Mouse (Mus musculus) lung, embryonic 16.5 days (tissue): ENCODE data around the gene Rps6. TPM values are rescaled to one million over a fixed set of nuclear protein-coding genes. Genes with fewer than 3 reads are reported as not detected.
"Not testable (repeated sequence)": the region's sequence is repeated elsewhere in the genome, so short reads cannot be mapped to it uniquely, and the experiment has no call there.

Source experiments
- ATAC-seq: fragments of 200-750 bp; cut with Nextera tagmentation; 2 replicates; pipeline ENCODE4 v1.8.0; 2017; ENCODE audit warnings: low read depth, mild to moderate bottlenecking, moderate library complexity
- H3K27ac ChIP-seq: fragments of 300-500 bp; sonication (generic); 2 replicates; pipeline ENCODE4 v1.5.1; 2014; ENCODE audit warnings: mild to moderate bottlenecking, control low read depth, low read length
- H3K27me3 ChIP-seq: fragments of 300-500 bp; sonication (generic); 2 replicates; pipeline ENCODE4 v1.6.1; 2014; ENCODE audit warnings: low read depth, low read length, mixed read lengths; ENCODE audit not compliant: control insufficient read depth, insufficient read depth
- H3K36me3 ChIP-seq: fragments of 300-500 bp; sonication (generic); 2 replicates; pipeline ENCODE4 v1.6.1; 2014; ENCODE audit warnings: low read length; ENCODE audit not compliant: control insufficient read depth, insufficient read depth
- H3K4me1 ChIP-seq: fragments of 300-500 bp; sonication (generic); replicated peaks from 2 replicates; pipeline ENCODE4 v1.6.1; 2014; ENCODE audit warnings: low read length, mixed read lengths; ENCODE audit not compliant: control insufficient read depth, insufficient read depth
- H3K4me2 ChIP-seq: fragments of 300-500 bp; sonication (generic); 2 replicates; pipeline ENCODE4 v1.6.1; 2014; ENCODE audit warnings: low read depth, low read length, control low read depth
- H3K4me3 ChIP-seq: fragments of 300-500 bp; sonication (generic); 2 replicates; pipeline ENCODE4 v1.5.1; 2014; ENCODE audit warnings: mild to moderate bottlenecking, low read length, control low read depth
- H3K9ac ChIP-seq: fragments of 300-500 bp; sonication (generic); 2 replicates; pipeline ENCODE4 v1.6.1; 2014; ENCODE audit warnings: low read length, control low read depth
- H3K9me3 ChIP-seq: fragments of 300-500 bp; sonication (generic); 2 replicates; pipeline ENCODE4 v1.6.1; 2016; ENCODE audit warnings: low read length; ENCODE audit not compliant: control insufficient read depth
- WGBS: fragments of 180-500 bp; shearing (Covaris S2); extraction: QIAGEN DNeasy Blood & Tissue Kit; methylation state at CpG from one replicate; pipeline ENCODE4 v1.1.7; 2014; 5-methylcytosine and 5-hydroxymethylcytosine counted together
- polyA plus RNA-seq: library from polyadenylated mRNA; unstranded; fragments of >200 nt; fragmentation: Nextera tagmentation; extraction: Ambion mirVana; gene quantifications from 2 replicates; pipeline ENCODE4 v1.2.1, GENCODE M21; 2015

The Rps6 gene
- polyA plus RNA-seq, 1 experiment from 2014 or later: 723 TPM

DNA sequence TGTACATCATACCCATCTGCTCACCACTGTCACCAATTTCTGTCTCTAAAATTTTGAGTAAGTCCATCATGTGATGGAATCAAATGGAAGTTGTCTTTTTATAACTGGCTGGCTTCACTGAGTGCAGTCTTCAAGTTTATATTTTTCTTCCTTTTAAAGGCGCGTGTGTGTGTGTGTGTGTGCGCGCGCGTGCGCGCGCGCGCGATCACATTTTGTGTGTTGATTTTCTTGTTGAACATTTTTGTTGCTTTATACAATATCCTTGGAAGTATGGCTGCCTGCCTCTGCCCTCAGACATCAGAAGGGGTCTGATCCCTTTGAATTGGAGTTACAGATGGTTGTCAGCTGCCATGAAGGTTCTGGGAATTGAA lies 843 bp upstream of the Rps6 start:
- Histone ChIP-seq H3K9me3 (no peaks in the 10 kb centered on the region), H3K4me3 (peak overlapping the region; percentile 83), H3K27me3 (no peaks in the 10 kb centered on the region), H3K4me1 (peaks cover 16% of the 10 kb centered on the region), H3K36me3 (peaks cover 22% of the 10 kb centered on the region), H3K4me2 (peak overlapping the region; percentile 89), H3K27ac (peak overlapping the region; percentile 83; the same call in 1 of the 2 replicates), H3K9ac (peak overlapping the region; percentile 79)
- WGBS: 49% methylated on average over 12 of the region's 12 CpGs
- no peak for ATAC-seq

- Histone ChIP-seq H3K9ac (peak overlapping the region; percentile 100), H3K4me2 (peak overlapping the region; percentile 67), H3K4me1 (peaks cover 16% of the 10 kb centered on the region), H3K9me3 (no peaks in the 10 kb centered on the region), H3K27ac (peak overlapping the region; percentile 95), H3K27me3 (no peaks in the 10 kb centered on the region), H3K36me3 (peaks cover 31% of the 10 kb centered on the region), H3K4me3 (peak overlapping the region; percentile 83)
- ATAC-seq: no peak
- under 1% methylated on average over 50 of the region's 50 CpGs for WGBS
Observed at GRCm38 (mm10) chr4:86856304-86857112, 704 bp downstream of the Rps6 start.

DNA sequence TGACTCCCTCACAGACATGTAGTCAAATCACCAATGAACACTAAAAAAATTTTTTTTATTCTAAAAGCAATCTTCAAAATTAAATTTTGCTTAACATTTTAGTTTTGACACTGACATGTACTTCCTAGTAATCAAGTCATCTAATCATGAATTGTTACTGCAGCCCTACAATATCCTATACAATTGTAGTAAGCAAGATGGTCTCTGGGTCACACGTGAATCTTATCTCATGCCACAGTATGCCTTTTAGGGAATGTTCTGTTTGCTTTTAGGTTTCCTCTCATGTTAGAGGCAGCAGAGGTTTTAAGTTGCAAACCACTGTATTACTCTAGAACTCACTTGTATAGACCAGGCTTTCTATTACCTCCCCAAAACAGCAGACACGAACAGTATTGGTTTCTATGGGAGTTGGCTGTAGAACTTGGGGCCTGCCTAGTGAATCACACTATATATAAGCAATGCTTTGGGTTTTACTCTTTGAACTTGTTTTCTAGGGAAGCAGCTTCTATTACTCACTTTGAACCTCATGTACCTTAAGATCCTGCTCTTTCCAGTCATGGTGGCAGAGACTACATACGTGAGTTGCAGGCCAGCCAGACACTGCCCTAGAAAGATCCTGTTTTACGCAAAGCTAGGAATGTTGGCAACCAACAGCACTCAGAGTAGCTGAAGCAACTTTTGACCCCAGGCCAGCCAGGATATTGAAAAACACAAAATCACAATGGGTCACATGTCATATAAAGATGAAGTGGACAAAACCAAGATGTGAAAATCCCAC lies 4.2 kb downstream of the Rps6 start:
- Histone ChIP-seq H3K9ac (no peak overlapping the region), H3K9me3 (no peaks in the 10 kb centered on the region), H3K4me2 (no peak overlapping the region), H3K36me3 (peaks cover 36% of the 10 kb centered on the region), H3K27ac (no peak overlapping the region), H3K4me1 (peaks cover 12% of the 10 kb centered on the region), H3K4me3 (no peak overlapping the region), H3K27me3 (no peaks in the 10 kb centered on the region)
- ATAC-seq: no peak
- 77% methylated on average over 4 of the region's 4 CpGs for WGBS

- Histone ChIP-seq H3K4me2 (no peak overlapping the region), H3K36me3 (peaks cover 39% of the 10 kb centered on the region)
Observed at GRCm38 (mm10) chr4:86852018-86852417, 5.2 kb downstream of the Rps6 start.

GRCm38 (mm10) chr4:86851331-86851730 lies 5.9 kb downstream of the Rps6 start:
- ATAC-seq: no peak
- Histone ChIP-seq H3K27ac (no peak overlapping the region), H3K9me3 (no peaks in the 10 kb centered on the region), H3K36me3 (peaks cover 39% of the 10 kb centered on the region), H3K27me3 (no peaks in the 10 kb centered on the region), H3K4me2 (no peak overlapping the region), H3K4me1 (peaks cover 9% of the 10 kb centered on the region), H3K4me3 (no peak overlapping the region), H3K9ac (no peak overlapping the region)
- 60% methylated on average over 2 of the region's 2 CpGs for WGBS

More at GRCm38 (mm10) chr4:86852018-86852417, 5.2 kb downstream of the Rps6 start:
- 56% methylated on average over 3 of the region's 3 CpGs for WGBS
- Histone ChIP-seq H3K27ac (no peak overlapping the region), H3K9me3 (no peaks in the 10 kb centered on the region), H3K9ac (no peak overlapping the region), H3K4me3 (no peak overlapping the region), H3K4me1 (peaks cover 9% of the 10 kb centered on the region), H3K27me3 (no peaks in the 10 kb centered on the region)
- no peak for ATAC-seq

GRCm38 (mm10) chr4:86847246-86847645 lies 10.0 kb downstream of the Rps6 start:
- H3K9ac ChIP-seq: no peak overlapping the region
- no peaks in the 10 kb centered on the region for H3K27me3 ChIP-seq
- H3K36me3 ChIP-seq: peaks cover 19% of the 10 kb centered on the region
- no peaks in the 10 kb centered on the region for H3K9me3 ChIP-seq
- H3K4me2 ChIP-seq: no peak overlapping the region
- WGBS: 46% methylated on average over 2 of the region's 2 CpGs
- ATAC-seq: 0 out of 2 replicates have a peak, but pooled peaks have one; percentile 38
- H3K27ac ChIP-seq: no peak overlapping the region
- no peaks in the 10 kb centered on the region for H3K4me1 ChIP-seq
- H3K4me3 ChIP-seq: no peak overlapping the region

- no peak overlapping the region for H3K4me3 ChIP-seq
- no peak overlapping the region for H3K9ac ChIP-seq
- no peaks in the 10 kb centered on the region for H3K9me3 ChIP-seq
- H3K27ac ChIP-seq: no peak overlapping the region
- 99% methylated on average over 3 of the region's 3 CpGs for WGBS
- no peak for ATAC-seq
- no peak overlapping the region for H3K4me2 ChIP-seq
- peaks cover 23% of the 10 kb centered on the region for H3K36me3 ChIP-seq
- no peaks in the 10 kb centered on the region for H3K4me1 ChIP-seq
- H3K27me3 ChIP-seq: no peaks in the 10 kb centered on the region
Observed at GRCm38 (mm10) chr4:86845384-86845783, 11.8 kb downstream of the Rps6 start.

- ATAC-seq: not testable (repeated sequence)
- 90% methylated on average over 2 of the region's 2 CpGs for WGBS
- H3K36me3 ChIP-seq: peaks cover 27% of the 10 kb centered on the region
Observed at GRCm38 (mm10) chr4:86841141-86841540, 16.1 kb downstream of the Rps6 start.

DNA sequence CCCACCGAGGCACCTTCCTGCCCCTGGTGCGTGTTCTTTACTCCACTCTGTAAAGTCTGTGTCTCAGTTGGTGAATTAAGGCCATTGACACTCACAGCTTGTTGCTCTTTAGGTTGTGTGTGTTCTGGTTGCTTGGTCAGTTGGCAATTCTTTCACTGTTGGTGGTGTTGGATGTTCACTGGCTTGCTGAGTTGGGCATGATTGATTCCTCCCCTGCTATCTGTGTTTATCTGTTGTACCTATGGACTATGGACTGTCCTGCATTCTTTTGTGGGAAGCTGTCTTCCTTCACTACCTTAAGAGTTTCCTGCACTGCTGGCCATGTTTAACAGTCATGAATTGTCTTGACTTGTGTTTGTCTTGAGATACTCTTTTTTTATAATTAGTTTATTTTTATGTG lies 25.3 kb downstream of the Rps6 start:
- ATAC-seq: no peak
- H3K9ac ChIP-seq: no peak overlapping the region
- 89% methylated on average over 2 of the region's 2 CpGs for WGBS
- H3K4me2 ChIP-seq: no peak overlapping the region
- H3K9me3 ChIP-seq: no peaks in the 10 kb centered on the region
- H3K27ac ChIP-seq: no peak overlapping the region
- H3K27me3 ChIP-seq: no peaks in the 10 kb centered on the region
- H3K4me3 ChIP-seq: no peak overlapping the region
- H3K4me1 ChIP-seq: no peaks in the 10 kb centered on the region
- peaks cover 27% of the 10 kb centered on the region for H3K36me3 ChIP-seq

More at GRCm38 (mm10) chr4:86841141-86841540, 16.1 kb downstream of the Rps6 start:
- H3K4me2 ChIP-seq, H3K9me3 ChIP-seq, H3K9ac ChIP-seq, H3K27ac ChIP-seq, H3K27me3 ChIP-seq, H3K4me3 ChIP-seq, H3K4me1 ChIP-seq: not testable (repeated sequence)
